Mouse (Mus musculus) lung, postnatal 25 days (tissue): ENCODE data around the gene Mgrn1.

ENCODE experiments used
- DNase-seq: peaks from one replicate; pipeline ENCODE4 v3.0.0; 2022; ENCODE audit warnings: low spot score

Gene Mgrn1

GRCm38 (mm10) chr16:4941016-4941415, 55.0 kb downstream of the Mgrn1 start:
- DNase-seq: no peak

DNA sequence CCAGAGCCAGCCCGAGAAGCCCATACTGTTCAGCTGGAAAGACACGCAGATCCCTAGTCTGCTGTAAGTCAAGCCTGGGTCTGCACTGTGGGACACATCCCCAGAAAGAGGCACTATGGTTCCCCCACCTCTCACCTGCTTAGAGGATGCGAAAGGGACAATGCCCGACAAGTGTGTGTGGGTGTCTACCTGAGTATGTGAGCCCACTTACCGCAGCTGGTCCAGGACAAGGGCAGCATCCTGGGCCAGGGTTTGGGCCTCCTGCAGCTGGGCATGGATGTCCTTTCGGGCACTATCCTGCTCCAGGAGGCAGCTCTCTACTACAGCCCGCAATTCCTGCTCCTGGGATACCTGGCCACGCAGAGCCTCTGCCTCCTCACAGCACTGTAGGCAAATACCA, 56.8 kb downstream of the Mgrn1 start:
- DNase-seq: no peak

- no peak for DNase-seq
Measured at GRCm38 (mm10) chr16:4943431-4943830, 57.4 kb downstream of the Mgrn1 start.

GRCm38 (mm10) chr16:4945415-4945814, 59.4 kb downstream of the Mgrn1 start:
- DNase-seq: no peak

- no peak for DNase-seq
Measured at GRCm38 (mm10) chr16:4946155-4946554, 60.1 kb downstream of the Mgrn1 start.

DNA sequence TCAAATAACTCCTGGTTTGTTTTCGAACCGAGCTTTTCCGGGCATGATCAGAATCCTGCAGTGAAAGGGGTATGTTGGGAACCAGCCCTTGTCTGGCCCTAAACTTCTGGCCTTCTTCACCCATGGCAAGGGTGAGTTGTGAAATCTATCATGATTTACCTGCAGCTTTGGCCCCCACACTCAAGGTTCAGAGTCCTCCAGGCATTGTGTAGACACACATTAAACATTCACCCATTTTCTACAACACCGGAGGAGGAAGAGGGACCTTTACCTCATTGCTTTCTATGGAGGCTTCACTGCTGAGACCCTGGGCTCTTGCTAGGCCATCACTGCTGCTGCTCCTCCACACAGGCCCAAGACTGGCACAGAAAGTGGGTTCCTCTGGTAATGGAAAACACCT, 61.3 kb downstream of the Mgrn1 start:
- DNase-seq: no peak

- no peak for DNase-seq
Measured at GRCm38 (mm10) chr16:4956609-4957008, 70.6 kb downstream of the Mgrn1 start.

GRCm38 (mm10) chr16:4957446-4957845, 71.4 kb downstream of the Mgrn1 start:
- no peak for DNase-seq

GRCm38 (mm10) chr16:4960260-4960659, 74.2 kb downstream of the Mgrn1 start:
- DNase-seq: no peak

GRCm38 (mm10) chr16:4963346-4963745, 77.3 kb downstream of the Mgrn1 start:
- DNase-seq: no peak

- DNase-seq: peak; percentile 98
Measured at GRCm38 (mm10) chr16:4963797-4964709, 78.0 kb downstream of the Mgrn1 start, which contains the start of gene Anks3. Gene Anks3, minus strand, starts transcription at chr16:4964205.

- no peak for DNase-seq
Measured at GRCm38 (mm10) chr16:4964731-4965391, 78.8 kb downstream of the Mgrn1 start.

DNA sequence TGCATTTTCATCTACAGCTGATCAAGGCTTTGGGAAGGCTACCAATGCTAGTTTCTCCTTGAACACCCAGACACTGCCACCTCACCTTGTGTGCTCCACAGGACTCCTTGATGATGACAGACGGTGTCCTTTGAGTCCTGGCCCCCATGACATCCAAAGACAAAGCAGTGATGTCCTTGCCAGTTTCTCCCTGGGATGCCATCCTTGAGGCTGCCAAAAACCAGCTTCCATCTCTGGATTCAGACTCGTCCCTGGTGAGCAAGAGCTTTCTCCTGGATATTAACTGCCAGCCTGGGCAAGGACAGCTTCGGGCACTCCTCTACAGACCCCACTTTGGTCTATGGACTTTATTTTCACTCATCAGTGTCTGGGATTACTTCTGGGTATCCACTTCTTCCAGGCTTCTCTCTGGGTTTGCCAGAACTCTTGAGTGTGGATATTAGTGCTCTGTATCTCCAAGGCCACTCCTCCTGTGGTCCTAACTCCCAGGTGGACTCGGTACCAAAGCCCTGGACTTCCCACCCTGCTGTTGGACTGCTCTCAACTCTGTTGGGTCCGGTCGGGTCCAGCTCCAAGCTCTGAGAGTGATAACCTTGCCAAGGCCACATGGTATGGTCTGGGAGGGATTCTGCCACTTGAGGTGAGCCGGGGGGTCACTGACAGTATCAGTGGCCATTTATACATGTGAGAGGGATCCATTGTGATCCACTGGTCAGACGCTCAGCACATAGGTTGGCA, 79.5 kb downstream of the Mgrn1 start:
- no peak for DNase-seq

- no peak for DNase-seq
Measured at GRCm38 (mm10) chr16:4968426-4968825, 82.4 kb downstream of the Mgrn1 start.

- DNase-seq: peak; percentile 57
Measured at GRCm38 (mm10) chr16:4969055-4969843, 83.2 kb downstream of the Mgrn1 start.

- DNase-seq: peak; percentile 66
Measured at GRCm38 (mm10) chr16:4971626-4972025, 85.6 kb downstream of the Mgrn1 start.

- DNase-seq: no peak
Measured at GRCm38 (mm10) chr16:4974521-4974920, 88.5 kb downstream of the Mgrn1 start.

GRCm38 (mm10) chr16:4976180-4976579, 90.1 kb downstream of the Mgrn1 start:
- DNase-seq: no peak

DNA sequence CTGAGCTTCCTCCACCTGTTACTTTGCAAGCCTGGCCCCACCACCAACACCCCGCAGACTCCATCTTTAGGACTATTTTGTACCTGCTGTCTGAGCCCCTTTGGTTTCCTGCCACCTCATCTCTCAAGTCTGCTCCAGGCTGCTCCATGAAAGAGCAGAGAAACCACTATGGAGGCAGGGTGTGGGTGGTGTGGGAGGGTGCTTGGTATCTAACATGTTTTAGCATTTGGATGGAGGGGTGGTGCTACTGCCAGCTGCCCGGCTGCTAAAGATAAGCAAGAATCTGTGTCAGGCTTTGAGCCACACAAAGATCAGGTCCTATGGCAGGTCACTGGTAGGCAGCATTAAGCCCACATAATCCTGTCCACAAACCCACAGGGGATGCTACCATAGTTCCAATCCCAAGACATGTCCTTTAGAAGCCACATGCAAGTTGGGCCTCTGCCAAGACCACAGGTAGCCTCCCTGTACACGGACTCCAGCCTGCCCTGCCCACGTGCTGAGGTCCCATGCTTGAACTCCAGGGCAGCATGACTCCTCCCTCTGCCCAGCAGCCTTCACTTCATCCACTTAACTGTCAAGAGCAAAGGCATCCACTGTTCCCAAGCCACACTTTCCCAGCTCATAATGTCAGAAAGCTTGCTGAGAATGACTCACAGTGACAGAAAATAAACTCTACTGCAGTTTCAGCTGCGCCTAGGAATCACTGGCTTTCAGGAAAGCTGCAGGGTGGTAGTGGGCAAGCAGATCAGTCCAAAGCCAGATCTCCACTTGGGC, 92.4 kb downstream of the Mgrn1 start:
- DNase-seq: peak; percentile 70

- DNase-seq: peak; percentile 38
Measured at GRCm38 (mm10) chr16:4979755-4980380, 93.8 kb downstream of the Mgrn1 start.
